Mouse (Mus musculus) E14TG2a.4 (cell line): ENCODE measurements around the gene Atp8b2.
A peak's percentile ranks its signal among the peaks of the same experiment; 100 is the strongest.

Experiments used
- CTCF ChIP-seq: conservative IDR thresholded peaks from 2 replicates; pipeline ENCODE4 v1.5.1; 2014; ENCODE audit warnings: low read length
- NANOG ChIP-seq: IDR thresholded peaks from 2 replicates; pipeline ENCODE4 v1.6.1; 2014; ENCODE audit warnings: borderline replicate concordance, low read length, mixed read lengths
- POU5F1 ChIP-seq: IDR thresholded peaks from 2 replicates; pipeline ENCODE4 v1.6.1; 2014; ENCODE audit warnings: low read length, borderline replicate concordance

DNA sequence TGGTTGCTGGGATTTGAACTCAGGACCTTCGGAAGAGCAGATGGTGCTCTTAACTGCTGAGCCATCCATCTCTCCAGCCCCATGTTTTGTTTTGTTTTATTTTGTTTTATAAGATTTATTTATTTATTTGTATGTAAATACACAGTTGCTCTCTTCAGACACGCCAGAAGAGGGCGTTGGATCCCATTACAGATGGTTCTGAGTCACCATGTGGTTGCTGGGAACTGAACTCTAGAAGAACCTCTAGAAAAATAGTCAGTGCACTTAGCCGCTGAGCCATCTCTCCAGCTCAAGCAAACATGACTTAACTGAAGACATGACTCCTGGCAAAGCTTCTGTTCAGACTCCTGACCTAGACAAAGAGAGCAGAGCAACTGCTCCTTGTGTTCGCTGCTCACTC lies 19.1 kb upstream of the Atp8b2 start:
- no peak for TF ChIP-seq POU5F1
- TF ChIP-seq CTCF, result peak; percentile 20; the same call in 1 of the 2 replicates
- no peak for TF ChIP-seq NANOG
